Mouse (Mus musculus) NIH3T3 (cell line): ENCODE measurements at regions not wholly inside any gene's neighbourhood (a gene's known extent, or its start where the extent isn't known, plus 50 kb on each side); places are given as distances from the start of the nearest gene placed in this dataset.

Experiments used
- DNase-seq: peaks from one replicate; pipeline ENCODE4 v3.0.0-alpha.2; 2012; ENCODE audit warnings: low read depth

DNA sequence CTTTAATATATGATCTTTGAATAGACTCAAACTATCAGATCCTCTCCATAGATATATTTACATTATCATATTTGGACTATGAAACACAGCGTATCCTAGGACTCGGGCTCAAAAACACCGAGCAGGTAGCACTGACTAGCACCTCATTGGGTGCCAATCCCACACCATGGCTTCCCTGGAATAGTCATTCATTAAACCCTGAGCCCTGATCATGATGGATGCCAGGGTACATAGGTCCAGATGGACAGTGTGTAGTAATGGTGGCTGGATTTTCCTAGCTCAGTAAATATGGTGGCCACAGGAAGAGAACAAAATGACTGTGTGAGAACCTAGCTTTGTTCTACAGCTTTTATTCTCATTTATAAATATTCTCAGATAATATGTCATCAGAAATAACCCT, 390.1 kb upstream of the Nr2f2 start:
- DNase-seq, result no peak

DNA sequence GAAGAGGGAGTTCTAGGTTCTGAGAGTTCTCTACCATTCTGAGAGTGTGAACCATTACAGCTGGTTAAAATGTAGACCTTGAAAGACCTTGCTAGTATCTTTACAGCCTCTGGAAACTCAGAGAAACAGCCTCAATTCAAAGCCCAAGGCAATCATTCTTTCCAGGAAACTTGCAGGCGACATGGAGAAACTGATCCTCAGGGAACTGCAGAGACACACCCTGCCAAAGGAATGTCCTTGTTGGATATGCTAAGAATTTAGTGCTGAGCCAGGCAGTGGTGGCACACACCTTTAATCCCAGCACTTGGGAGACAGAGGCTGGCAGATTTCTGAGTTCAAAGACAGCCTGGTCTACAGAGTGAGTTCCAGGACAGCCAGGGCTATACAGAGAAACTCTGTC, 388.3 kb upstream of the Nr2f2 start:
- DNase-seq, result no peak

- no peak for DNase-seq
Measured at GRCm38 (mm10) chr7:70752802-70753218, 386.3 kb upstream of the Nr2f2 start.

DNA sequence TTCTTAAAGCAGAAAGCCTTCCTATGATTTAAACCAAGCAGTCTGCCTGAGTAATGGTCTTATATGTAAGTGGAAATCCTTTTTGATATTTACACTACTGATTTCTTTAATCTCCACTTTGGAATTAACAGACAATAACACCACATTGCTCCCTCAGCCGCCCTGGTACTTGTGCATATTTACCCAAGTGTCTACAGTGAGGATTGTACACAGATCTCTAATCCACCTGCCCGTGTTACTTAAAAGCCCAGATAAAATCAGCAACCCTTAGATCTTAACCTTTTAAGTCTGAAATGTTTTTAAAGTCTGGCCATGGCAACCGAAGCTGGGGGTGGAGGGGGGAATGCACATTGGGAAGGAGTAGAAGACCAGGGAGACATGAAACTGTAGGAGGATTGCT, 382.3 kb upstream of the Nr2f2 start:
- DNase-seq, result no peak

DNA sequence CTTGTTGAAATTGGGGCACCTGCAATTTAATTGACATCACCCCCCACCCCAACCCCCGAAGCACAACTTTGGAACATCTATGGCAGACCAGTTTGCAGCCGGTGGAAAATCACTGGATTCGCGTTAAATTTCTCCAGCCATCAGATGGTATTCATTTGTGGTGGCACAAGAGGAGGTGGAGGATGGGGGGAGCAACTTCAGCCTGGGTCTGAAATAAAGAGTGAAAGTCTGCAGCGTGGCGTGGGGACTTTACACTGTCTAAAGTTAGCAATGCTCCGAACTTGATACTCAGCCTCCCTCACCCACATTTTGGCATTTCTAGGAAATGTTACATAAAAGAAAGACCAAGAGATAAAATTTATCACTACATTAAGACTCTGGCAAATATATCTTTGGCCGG, 381.8 kb upstream of the Nr2f2 start:
- DNase-seq, result no peak

DNA sequence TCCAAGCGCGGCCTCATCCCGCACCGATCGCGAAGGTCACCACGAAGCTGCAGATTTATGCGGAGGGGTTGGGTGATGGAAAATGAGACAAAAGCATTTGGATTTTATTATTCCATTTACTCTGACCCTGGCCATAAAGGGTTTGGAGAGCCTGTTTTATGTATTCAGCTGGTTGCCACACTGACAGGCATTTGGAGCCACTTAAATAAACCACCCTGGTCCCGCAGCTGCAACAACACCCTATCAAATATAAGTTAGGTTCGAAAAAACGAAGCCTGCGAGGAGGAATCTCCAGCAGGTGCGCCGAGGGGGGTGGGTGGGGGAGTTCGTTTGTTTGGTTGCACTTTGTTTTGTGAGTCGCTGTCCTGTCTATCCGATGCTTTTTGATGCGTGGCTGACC, 377.8 kb upstream of the Nr2f2 start:
- no peak for DNase-seq

GRCm38 (mm10) chr7:70735591-70735990, 369.1 kb upstream of the Nr2f2 start:
- DNase-seq, result no peak

- no peak for DNase-seq
Measured at GRCm38 (mm10) chr7:70733501-70733900, 367.0 kb upstream of the Nr2f2 start.

GRCm38 (mm10) chr7:70729896-70730295, 363.4 kb upstream of the Nr2f2 start:
- peak; percentile 13 for DNase-seq

- no peak for DNase-seq
Measured at GRCm38 (mm10) chr7:70718149-70718765, 351.7 kb upstream of the Nr2f2 start.

- no peak for DNase-seq
Measured at GRCm38 (mm10) chr7:70717608-70718007, 351.1 kb upstream of the Nr2f2 start.

GRCm38 (mm10) chr7:70716811-70717458, 350.4 kb upstream of the Nr2f2 start:
- peak; percentile 19 for DNase-seq

DNA sequence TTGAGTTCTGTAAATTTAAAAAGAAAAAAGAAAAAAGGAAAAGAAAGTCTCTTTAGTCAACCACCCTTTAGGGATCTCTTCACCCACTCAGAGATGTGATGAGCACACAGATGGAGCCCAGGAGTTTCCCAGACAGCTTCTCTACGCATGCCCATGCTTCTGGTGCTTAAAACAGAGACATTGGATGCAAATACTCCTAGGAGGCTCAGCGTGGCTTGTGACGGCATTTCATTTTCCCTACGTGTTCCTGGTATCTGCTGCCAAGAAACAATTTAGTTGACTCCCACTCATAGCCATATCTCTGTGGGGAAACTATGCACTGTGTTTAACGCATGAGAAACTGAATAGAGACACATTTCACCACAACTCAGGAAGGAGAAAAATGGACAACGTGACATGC, 345.6 kb upstream of the Nr2f2 start:
- peak; percentile 57 for DNase-seq

GRCm38 (mm10) chr7:70706281-70706680, 339.7 kb upstream of the Nr2f2 start:
- DNase-seq, result no peak

DNA sequence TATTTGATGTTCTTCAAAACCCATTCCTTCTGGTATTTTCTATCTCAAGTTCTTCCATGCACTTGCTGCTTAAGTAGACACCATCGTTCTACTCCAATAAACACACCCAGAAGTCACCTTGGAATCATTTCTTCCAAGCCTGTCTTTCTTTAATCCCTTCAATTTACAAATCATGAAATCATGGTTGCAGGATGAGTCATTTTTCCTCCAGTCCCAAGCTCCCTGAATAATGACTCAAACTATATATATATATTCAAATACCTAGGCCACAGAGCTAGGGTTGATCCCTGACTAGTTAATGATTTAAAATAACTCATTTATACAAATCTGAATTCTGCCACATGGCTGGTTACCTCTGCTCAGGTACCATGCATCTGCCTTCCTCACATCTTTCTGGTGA, 337.2 kb upstream of the Nr2f2 start:
- DNase-seq, result peak; percentile 53

- no peak for DNase-seq
Measured at GRCm38 (mm10) chr7:70700461-70700860, 333.9 kb upstream of the Nr2f2 start.

DNA sequence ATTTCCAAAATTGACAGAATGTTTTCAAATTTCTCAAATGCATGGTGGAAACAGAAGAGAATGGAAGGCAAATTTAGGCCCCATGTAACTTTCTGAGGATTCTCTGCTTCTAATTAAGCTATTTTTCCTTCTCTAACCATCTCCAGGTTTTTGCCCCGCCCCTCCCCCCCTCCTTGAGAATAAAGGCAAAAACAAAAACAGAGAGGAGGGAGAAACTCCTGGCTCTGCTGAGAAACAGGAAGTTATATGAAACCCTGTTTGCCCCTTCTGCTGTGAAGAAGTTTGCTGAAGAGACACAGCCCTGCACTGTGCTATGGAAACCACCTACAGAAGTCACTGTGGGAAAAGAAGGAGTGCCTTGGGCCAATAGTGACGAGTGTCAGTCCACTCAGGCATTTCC, 332.9 kb upstream of the Nr2f2 start:
- peak; percentile 30 for DNase-seq

DNA sequence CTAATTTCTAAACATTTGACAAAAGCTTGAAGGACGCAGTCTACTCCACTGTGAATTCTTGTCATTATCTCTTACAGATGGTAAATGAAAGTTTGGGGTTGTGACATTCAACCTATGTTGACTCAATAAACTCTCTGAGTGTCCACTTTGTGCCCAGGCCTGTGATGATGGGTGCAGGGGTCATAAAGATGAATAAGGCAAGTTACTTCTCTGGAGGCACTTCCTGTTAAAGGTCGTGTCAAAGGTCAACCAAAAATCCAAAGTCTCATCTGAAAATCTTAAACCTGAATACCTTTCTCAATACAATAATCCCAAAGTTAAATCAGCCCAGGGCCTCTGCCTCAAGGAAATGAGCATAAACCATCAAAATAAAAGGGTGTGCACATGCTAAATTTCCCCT, 332.5 kb upstream of the Nr2f2 start:
- DNase-seq, result no peak

GRCm38 (mm10) chr7:70692160-70692559, 325.6 kb upstream of the Nr2f2 start:
- DNase-seq, result peak; percentile 59

- DNase-seq, result no peak
Measured at GRCm38 (mm10) chr7:70690845-70691244, 324.3 kb upstream of the Nr2f2 start.

DNA sequence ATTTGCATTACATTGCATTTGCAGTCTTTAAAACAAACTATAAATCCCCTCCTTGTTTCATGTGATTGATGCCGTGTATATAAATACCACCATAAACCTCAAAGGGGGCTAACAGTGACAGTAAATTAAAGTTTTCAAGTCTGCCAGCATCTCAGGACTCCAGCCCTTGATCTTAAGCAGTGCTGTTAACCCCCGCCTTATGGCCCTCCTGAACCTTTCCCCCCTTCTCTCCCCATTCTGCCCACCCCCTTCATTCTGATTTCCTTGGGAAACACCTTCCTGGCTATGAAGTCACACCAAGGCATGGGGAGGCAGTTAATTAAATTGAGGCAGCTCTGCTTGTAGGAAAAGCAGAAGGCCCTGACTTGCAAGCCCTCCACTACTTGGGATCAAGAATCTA, 302.5 kb upstream of the Nr2f2 start:
- DNase-seq, result no peak

DNA sequence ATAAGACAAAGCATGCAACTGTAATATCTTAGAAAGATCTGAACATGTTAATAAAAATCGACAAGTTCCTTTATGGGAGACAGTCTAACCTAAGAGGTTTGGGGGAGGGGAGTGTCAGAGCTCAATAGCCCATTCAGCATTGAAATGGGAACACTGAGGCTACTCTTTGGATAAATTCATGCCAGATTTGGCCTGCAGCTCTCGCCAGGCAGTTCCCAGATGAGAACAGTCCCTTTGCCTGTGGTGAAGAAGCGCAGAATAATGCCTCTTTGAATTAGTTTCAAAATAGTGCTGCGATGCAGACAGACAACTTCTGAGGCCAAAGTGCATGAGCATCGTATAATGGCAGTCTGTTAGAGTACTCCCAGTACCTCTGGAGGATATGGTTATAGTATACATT, 293.6 kb upstream of the Nr2f2 start:
- DNase-seq, result no peak

DNA sequence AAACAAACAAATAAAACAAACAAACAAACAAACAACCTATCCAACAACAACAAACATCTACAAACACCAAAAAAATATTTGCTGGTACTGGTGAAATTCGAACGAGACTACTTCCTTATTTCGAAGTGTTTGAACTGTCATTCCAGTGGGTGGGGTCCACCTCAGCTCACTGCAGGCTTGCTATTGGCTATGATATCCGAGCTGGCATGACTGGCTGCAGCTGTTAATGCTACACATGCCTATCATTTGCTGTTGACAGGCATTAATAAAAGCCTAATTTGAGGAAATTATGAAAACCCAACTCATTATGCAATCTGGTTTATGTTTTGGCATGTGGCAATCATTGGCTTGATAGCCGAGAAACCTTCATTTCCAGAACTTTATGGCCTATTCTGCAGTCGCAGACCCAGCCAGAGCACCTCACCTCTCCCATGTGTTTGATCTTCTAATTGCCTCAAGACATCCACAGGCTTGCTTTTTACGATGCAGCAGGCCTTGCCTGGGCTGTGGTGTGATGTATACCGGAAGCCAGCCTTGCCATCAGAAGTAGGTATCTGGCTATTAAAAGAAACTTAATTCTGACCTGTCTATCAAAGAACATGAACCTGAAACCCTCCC, 283.3 kb upstream of the Nr2f2 start:
- DNase-seq, result no peak

DNA sequence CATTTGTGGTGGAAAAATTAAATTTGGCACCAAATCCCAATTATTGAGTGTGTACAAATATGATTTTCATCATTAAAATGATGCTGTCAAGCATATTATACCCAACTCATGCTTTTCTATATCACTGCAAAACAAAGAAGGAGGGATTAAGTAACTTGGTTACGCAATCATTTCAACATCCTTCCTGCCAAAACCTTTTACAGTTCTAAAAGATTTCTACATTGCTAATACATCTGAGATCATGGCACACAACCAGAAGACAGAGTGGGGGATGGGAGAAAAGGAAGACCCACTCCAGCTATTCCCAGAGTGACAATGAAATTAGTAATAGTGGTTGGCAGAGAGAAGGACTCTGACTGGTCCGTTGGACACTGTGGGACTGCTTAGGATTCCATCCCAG, 280.3 kb upstream of the Nr2f2 start:
- peak; percentile 77 for DNase-seq
